Mouse (Mus musculus) heart, postnatal 0 days (tissue): ENCODE measurements around the gene Bcr.

Experiments
- CTCF ChIP-seq: IDR thresholded peaks from 2 replicates; pipeline ENCODE4 v1.5.1; 2016; ENCODE audit warnings: antibody characterized with exemption, control low read depth, low read depth
- EP300 ChIP-seq: IDR thresholded peaks from 2 replicates; pipeline ENCODE4 v1.6.1; 2016; ENCODE audit warnings: antibody characterized with exemption, low read depth

- TF ChIP-seq EP300 (no peak), CTCF (no peak)
Measured at GRCm38 (mm10) chr10:75032395-75032794, 28.0 kb upstream of the Bcr start, which contains the start of gene Rsph14.
